Mouse (Mus musculus) common myeloid progenitor, adult 5-6 weeks (primary cell): ENCODE measurements at regions not wholly inside any gene's neighbourhood (a gene's known extent, or its start where the extent isn't known, plus 50 kb on each side); places are given as distances from the start of the nearest gene placed in this dataset.

Experiments
- ATAC-seq: replicated peaks from 2 replicates; pipeline ENCODE4 v1.8.0; 2016; ENCODE audit warnings: low read depth, mild to moderate bottlenecking, moderate TSS enrichment, inconsistent platforms; ENCODE audit not compliant: poor library complexity, severe bottlenecking

DNA sequence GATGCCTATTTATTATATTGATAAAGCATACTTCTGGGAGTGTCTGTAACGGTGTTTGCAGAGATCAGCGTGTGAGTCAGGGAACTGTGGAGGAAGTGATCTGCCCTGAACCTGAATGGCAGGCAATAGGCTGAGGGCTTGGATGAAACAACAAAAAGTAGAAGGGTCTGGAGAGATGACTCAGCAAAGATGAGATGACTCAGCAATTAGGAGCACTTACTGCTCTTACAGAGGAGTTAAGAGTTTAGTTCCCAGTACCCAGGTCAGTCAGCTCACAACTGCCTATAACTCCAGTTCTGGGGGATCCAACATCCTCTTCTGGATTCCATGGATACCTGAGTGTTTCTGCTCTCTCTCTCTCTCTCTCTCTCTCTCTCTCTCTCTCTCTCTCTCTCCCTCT is 277.6 kb downstream of the 3100002H09Rik start:
- no peak for ATAC-seq

DNA sequence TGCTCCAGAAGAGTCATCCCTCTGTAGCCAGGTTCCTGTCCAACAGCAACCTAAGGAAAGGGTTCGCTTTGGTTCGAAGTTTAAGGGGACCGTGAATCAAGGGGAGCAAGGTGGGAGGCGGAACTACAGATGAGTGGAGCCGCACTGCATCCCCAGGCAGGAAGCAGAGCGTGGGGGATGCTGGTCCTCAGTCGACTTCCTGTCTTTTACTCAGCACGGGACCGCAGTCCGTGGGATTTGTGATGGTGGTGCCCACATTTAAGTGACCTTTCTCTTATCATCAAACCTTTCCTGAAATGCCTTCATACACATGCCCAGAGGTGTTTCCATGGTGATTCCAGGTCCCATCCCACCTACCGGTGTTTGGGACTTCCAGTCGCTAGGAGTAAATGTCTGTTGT is 278.2 kb downstream of the 3100002H09Rik start:
- ATAC-seq, result no peak

DNA sequence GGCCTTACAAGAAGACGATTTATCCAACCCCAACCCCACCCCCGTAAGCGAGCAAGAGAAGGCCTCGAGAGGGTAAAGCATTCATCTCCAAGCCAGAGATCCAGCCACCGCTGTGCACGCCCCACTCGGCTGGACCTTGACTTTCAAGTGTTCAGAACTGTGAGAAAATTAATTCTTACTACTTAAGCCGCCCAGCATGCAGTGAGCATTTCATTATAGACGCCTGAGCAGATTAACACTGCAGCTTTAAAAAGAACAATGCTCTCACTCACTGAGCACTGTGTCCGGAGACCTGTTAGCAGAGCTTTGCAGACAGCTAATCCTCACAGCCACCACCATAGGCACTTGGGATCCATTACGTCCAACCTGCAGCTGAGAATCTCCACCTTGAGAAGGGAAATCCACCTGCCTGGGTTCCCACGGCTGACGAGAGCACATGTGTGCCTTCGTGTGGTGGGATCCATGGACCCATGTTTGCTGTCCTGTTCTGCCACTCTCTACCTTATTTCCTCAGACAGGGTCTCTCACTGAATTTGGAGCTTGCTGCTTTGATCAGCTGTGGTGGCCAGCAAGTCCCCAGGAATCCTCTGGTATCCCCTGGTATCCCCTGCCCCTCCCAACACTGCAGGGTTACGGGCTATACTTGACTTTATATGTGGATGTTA is 281.4 kb downstream of the 3100002H09Rik start:
- no peak for ATAC-seq

DNA sequence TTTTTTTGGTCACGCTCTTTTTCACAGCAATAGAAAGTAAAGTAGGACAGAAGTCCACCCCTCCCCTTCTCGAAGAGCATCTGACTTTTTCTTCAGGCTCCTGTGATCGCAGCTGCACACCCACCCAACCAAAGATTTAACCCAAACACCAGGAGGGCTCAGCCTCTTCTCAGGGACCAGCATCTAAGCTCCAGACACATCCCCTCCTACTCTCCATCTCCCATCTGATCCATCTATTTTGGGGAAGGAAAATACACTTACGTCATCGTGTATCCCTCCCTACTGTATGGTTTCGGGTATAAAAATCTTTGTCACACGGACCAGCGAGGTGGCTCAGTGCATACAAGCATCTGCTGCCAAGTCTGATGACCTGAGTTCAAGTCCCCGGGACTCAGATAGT is 284.3 kb downstream of the 3100002H09Rik start:
- no peak for ATAC-seq

DNA sequence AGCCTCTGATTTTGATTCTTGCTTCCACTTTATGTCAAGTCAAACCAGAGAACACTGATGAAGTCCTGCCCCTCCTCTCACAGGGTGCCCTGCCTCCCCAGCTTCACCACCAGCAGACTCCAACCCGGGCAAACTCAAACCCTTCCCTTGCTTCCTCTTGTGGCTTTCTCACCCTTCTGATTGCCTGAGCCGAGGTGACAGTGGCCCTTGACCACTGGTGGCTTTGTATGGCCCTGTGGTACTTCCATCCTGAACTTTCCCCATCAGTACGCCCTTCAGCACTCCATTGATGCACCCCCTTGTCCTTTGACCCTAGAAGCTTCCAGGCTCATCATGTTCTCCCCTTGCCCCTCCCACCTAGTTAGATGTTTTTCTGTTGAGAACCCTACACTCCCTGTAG is 287.0 kb downstream of the 3100002H09Rik start:
- ATAC-seq, result no peak

DNA sequence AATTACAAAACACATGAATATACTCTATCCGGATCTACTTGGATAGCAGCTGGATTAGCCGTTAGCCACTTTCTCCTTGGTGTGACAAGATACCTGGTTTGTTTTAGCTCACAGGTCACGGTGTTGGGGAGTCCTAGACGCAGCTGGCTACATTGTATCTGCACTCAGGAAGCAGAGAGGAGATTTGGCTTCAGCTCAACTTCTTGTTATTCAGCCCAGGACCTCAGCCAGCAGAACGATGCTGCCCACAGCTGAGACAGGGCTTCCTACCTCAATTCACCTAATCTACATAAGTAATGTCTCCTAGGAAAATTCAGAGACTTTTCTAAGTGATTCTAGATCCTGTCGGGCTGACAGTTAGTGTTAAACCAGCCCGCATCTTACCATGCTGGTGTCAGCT is 289.4 kb downstream of the 3100002H09Rik start:
- no peak for ATAC-seq

DNA sequence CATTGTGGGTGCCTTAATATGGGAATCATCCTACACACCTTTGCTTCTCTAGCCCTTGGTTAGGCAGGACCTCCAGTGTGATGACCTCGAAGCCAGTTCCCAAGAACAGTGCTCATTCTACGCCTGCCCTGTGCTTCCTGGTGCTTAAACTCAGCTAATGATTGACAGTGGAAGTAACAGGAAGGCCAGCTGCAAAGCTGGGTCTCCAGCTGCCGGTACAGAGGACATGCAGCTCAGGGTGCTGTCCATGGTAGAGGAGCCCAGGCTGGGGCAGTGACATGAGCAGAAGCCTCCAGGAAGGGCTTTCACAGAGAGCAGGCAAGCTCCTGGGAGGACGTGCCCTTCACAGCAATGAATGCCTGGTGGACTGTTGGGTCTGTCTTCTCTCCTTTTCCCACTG is 293.6 kb downstream of the 3100002H09Rik start:
- ATAC-seq, result no peak

DNA sequence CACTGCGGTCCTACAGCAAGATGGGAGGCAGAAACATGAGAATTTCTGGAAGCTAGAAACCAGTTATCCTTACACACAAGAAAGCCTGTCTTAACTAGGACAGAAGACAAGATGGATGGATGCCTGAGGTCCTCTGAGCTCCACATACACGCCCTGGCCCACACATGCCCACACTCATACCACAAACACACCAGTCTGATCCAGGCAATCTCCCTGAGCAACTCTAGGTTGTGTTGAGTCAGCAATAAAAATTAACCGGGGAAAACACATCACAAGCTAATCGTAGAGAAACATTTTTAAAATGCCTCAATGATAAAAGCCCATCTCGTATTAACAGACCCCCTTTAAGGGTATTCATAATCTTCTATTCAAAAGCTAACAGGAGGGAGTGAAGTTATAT is 298.9 kb downstream of the 3100002H09Rik start:
- no peak for ATAC-seq

DNA sequence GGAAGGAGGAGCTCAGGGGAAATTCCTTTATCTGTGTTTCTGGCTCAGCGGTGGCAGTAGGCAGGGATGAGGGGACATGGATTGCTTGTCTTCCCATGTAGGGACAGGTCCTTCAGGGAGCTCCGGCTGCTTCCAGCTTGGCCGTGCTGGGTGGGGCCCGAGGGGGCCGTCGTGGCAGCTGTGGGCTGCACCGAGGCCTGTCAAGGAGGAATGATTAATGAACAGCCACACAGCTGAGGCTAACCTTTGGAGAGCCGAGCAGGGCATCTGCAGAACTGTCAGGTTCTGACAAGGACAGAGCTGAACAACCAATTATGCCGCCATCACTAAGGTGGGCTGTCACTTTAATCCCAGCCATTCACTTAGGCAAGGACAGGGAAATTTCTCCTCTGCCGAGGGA is 300.0 kb downstream of the 3100002H09Rik start:
- no peak for ATAC-seq

DNA sequence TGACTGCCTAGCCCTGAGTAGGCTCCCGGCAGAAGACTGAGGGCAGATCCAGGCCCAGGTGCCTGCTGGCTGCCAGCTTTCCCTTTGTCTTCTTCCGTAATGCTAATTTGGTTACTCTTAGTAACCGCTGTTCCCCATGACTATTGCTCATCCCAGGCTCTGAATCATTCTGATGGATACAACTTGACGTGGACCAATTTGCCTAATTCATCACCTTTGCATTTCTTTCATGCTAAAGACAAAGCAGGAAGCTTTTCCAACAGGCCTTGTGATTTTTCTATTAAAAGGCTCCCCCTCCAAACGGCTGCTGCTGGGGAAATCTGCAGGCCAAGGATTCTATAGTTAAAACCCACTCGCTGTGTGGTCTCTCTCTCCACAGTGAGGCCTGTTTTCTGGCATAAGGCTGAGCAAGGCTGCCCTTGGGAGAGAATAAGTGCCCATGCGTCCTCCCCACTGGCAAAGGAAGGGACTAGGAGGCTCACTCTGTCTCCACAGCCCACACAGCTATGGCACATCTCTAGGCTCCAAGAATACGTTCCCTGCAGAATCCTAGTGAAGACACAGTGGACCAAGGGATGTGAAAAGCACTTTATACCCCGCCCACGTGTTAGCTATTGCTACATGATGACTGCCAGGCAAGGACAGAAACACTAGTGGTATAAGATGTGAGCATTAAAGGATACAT is 304.6 kb downstream of the 3100002H09Rik start:
- ATAC-seq, result no peak

DNA sequence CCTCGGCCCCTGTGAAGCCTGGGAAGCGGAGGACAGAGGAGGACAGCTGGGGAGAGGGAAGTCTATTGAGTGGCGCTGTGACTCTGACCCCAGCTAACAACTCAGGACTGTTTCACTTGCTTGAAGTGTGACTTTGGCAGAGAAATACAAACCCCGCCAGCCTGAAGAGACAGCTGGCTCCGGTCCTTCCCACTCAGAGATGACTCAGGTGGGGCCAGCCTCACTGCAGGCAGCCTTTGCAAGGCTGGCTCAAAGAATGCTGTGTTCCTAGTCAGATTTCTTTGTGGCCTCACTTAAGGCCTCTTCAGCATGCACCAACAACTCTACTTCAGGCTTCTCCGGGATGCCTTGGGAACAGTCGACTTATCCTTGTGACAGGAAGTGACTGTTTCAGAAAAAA is 307.7 kb downstream of the 3100002H09Rik start:
- ATAC-seq, result no peak

DNA sequence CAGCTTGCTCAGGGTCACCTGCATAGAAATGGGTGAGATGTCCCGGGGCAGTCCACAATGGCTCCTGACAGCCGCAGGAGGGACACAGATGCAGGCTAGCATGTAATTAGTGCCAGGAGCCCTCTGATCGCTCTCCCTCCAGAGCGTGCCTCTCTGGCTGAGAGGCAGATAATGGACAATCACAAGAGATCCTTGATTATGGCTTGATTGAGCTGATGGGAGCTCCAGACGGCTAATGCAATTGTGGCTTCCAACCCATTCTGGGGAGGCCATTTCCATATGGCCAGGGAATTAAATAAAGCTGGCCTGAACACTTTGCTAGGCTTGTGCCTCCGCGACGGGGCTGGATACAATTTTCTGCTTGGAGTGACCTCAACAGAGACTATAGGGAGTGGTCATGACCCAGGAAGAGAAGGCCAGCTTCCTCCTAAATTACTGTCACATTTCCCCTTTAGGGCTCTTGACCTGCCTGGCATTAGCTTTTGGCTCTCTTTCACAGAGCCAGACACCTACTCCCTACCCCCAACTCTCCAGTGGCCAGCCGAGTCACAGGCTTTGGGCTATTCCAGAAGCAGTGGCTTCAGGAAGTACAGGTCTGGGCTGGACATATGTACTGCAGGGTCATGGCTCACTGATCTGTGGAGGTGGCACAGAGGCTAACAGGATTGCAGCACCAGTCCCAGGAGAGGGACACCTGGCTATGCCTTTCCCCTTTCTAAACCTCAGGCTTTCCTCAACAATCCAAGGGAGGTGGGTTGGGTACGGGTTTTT is 311.8 kb downstream of the 3100002H09Rik start:
- ATAC-seq, result no peak

DNA sequence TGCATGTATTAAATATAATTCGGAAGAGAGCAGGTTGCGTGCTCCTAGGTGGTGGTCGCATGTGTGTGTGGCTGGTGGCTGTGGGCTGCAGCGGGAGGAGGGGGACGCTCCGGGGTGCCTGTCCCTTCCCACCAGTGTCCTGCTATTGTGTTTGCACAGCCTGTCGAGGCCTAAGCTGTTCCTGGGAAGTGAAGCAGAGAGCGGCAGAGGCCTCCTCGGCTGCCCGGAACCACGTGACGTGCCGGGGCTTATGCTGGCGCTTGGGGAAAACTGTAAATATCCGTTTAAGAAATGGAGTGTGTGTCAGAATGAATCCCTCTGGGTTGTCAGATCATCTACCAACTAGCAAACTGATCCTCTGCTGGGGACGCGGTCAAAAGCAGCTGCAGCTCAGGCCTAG is 318.3 kb downstream of the 3100002H09Rik start:
- no peak for ATAC-seq

DNA sequence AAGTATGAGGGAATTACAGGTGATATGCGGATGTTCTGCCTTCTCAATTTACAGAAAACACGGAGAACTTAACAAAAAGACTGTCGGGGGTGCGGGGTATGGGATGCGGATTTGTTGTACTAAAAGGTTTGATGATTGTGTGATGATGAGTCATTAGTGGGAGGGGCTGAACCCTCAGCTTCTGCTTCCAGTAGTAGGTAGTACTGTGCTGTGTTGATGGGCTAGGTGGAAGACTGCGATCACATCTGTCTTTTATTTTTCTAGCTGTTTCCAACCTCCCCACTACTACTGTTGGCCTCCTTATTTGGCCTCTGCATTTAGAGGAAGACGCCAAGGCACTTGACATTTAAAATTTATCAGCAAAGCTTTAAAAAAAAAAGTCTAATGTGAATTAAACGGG is 318.8 kb downstream of the 3100002H09Rik start:
- ATAC-seq, result no peak

DNA sequence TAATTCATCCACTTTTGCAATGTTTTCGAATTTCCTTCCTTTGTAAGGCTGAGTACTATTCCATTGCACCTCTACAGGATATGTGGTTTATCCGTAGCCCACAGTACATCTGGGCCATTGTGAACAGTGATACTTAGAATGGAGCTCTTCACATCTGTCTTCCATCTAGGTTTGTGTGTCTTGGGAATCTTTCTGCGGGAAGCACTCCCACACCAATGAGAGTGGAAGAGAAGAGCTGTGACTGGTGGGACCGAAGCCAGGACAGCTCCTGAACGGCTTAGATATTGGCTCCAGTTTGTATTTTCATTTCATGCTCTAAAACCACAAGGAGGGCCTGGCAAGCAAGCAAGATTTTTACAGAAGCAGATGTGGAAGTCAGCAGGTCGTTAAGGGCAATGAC is 323.1 kb downstream of the 3100002H09Rik start:
- no peak for ATAC-seq

DNA sequence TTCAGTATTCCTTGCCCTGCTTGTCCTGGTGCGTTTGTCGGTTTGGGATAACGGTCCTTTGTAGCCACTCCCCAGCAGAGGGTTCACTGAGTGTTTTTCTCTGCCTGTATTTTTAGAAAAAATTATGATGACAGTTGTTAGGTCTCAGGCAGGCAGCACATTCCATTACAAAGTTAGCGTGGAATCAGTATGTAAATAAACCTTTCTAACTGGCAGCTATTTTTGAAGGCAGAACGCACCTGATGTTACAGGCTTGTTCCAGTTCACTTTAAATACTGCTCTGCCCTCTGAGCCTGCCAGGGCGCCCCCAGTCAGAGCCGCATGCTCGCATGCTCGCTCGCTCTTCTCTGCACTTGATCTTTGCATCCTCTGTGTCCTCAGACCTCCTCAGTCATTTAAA is 331.9 kb downstream of the 3100002H09Rik start:
- no peak for ATAC-seq

DNA sequence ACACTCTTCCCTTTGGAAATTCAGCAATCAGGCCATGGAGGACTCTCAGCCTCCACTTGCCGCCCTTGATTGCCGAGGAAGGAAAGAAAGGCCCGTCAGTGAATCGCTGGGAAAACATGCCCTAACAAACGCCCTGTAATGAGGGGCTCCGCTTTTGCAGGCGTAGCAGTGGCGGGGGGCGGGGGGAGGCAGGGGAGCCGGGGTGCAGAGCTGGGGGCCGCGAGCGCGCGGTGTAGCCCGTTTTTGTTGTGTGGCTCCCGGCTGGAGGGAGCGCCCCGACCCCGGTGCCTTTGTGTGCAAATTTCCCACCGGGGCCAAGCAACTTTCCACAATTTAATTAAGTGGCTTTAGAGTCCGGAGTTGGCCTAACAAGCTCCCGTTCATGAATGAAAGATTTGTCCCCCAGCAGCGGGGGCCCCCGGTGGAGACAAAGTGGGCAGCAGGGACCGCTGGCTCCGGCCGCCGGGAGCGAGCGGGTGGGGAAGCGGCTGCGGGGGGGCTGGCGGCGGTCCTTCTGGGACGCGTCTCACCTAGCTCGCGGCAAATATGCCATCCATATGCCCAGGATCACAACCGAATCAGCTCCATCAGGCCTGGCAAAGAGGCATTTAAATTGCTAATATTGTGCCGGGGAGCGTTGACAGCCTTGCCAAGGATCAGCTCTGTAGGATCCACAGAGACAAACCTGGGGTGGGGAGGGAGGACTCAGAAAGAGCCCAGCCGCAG is 333.0 kb downstream of the 3100002H09Rik start:
- no peak for ATAC-seq

DNA sequence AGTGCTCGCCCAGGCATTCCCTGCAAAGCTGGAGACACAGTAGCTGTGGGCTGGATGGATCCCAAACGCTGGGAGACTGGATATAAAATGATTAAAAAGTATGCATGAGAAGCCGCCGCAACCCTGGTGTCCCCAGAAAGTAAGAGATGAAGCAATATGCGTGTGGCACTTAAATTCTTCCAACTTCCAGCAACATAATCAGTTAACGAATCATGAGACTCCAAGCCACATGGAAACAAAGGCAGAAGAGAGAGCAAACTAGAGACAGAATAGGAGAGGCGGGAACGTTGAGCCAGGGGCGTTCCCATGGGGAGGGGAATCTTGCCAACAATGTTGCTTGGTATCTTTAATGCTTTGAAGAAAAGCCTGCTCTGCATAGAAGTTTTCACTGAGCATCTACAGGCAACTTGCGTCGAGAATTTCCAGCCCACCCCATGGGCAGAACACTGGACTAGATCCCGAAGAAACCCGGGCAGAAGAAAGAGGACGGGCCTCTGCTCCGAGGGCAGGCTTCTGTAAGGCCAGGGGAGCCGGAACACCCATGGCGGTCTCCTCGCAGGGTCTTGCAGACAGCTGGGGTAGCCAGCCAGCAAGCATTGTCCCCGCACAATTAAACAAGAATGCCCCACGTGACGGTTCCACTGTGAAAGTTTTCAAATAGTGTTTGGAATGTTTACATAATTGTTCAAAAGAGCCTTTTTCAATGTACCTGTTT is 333.7 kb downstream of the 3100002H09Rik start:
- no peak for ATAC-seq

DNA sequence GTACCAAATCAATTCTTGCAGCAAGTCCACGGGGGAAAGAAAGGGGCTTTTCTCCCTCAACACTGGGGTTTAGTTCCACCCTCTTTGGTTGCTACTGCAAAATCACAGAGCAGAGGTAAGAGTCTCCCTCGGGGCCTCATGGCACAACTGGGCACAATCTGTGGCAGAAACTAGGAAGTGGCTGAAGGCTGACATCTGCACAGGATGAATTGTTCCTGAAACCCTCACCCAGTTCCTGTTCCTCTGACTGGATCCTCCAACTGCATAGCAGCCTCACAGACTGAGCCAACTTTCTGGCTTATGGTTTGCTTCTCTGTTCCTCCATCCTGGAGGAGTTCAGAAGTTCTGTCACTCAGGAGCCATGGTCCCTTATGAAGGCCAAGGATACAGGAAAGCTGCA is 338.6 kb downstream of the 3100002H09Rik start:
- ATAC-seq, result peak; percentile 52

DNA sequence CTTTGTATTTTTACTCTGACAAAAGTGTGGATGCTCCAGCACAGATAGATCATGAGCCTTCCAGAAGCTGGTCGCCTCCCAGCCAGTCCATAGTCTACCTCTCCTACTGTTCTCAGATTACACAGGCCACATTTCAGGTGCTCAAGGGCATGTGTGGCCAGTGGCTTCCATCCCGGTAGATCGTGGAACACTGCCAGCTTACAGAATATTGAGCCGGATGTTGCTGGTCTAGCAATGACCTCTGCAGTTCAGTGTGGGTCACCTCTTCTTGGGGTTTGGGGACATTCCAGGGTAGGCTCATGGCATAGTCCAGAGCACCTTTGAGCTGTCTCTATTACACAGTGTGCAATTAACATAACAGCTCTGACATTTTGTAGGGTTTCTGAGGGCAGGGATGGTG is 342.2 kb downstream of the 3100002H09Rik start:
- ATAC-seq, result no peak
